Mouse (Mus musculus): Measurements from ENCODE around the gene Exoc3l2. TPM values are rescaled to one million over a fixed set of nuclear protein-coding genes. Genes with fewer than 3 reads are reported as not detected.
A peak's percentile ranks its signal among the peaks of the same experiment; 100 is the strongest.

The Exoc3l2 gene
- polyA plus RNA-seq (2012) = 0.01 and 0.04 TPM in 2 replicates

GRCm38 (mm10) chr7:19462884-19463381, at the start of gene Exoc3l2:
Gene Exoc3l2 (plus strand): TSS chr7:19463331.
- no peak for TF ChIP-seq TAL1 (IDR thresholded peaks at IDR 0.05; ENCODE audit: low read length)
- TF ChIP-seq GATA1 (IDR thresholded peaks at IDR 0.05; ENCODE audit: low read length) = no peak
- Histone ChIP-seq H3K27me3 (ENCODE audit: control insufficient read depth) (peaks cover 34% of the 10 kb centered on the region), H3K4me3 (replicated peaks) (no peak within 1 kb of the TSS), H3K36me3 (ENCODE audit: control insufficient read depth) (no peaks in the 10 kb centered on the region), H3K4me1 (ENCODE audit: control insufficient read depth) (peaks cover 22% of the 10 kb centered on the region), H3K9me3 (ENCODE audit: control insufficient read depth, low read length) (no peaks in the 10 kb centered on the region)

GRCm38 (mm10) chr7:19413525-19413924, 49.6 kb upstream of the Exoc3l2 start:
- TF ChIP-seq GATA1 (IDR thresholded peaks at IDR 0.05; ENCODE audit: low read length) (no peak), TAL1 (IDR thresholded peaks at IDR 0.05; ENCODE audit: low read length) (no peak)
- Histone ChIP-seq H3K27me3 (ENCODE audit: control insufficient read depth) (peaks cover 27% of the 10 kb centered on the region), H3K9me3 (ENCODE audit: control insufficient read depth, low read length) (peaks cover 5% of the 10 kb centered on the region), H3K4me1 (ENCODE audit: control insufficient read depth) (no peaks in the 10 kb centered on the region), H3K4me3 (replicated peaks) (no peak overlapping the region), H3K36me3 (ENCODE audit: control insufficient read depth) (no peaks in the 10 kb centered on the region)

DNA sequence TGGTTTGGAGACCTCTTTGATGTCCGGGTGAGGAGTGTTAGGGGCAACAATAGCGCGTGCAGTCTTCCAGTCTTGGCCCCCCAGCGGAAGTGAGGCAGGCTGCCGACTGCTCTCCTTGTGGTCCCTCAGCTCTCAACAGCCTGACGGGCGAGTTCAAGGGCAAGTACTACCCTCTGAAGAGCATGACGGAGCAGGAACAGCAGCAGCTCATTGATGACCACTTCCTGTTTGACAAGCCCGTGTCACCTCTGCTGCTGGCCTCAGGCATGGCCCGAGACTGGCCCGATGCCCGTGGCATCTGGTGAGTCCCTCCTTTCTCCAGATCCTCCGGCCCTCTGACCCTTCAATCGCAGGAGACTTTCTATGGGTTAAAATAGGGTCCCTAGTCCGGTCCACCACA, 46.5 kb upstream of the Exoc3l2 start:
- no peak overlapping the region for H3K4me3 ChIP-seq (replicated peaks)

DNA sequence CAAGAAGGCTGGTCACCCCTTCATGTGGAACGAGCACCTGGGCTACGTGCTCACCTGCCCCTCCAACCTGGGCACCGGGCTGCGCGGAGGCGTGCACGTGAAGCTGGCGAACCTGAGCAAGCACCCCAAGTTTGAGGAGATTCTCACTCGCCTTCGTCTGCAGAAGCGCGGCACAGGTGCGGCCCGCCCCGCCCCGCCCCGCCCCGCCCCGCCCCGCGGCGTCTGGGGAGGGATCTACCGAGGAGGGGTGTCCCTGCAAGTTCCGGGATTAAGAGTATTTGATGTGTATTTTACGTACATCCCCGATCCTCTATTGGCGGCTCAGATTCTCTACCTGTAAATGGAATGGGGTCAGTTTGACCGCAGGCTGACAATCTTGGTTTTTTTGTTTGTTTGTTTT, 43.0 kb upstream of the Exoc3l2 start:
- Histone ChIP-seq H3K9me3 (ENCODE audit: control insufficient read depth, low read length) (no peaks in the 10 kb centered on the region), H3K4me1 (ENCODE audit: control insufficient read depth) (peaks cover 21% of the 10 kb centered on the region), H3K27me3 (ENCODE audit: control insufficient read depth) (peaks cover 63% of the 10 kb centered on the region), H3K4me3 (replicated peaks) (no peak overlapping the region), H3K36me3 (ENCODE audit: control insufficient read depth) (no peaks in the 10 kb centered on the region)
- TF ChIP-seq TAL1 (IDR thresholded peaks at IDR 0.05; ENCODE audit: low read length) (no peak), GATA1 (IDR thresholded peaks at IDR 0.05; ENCODE audit: low read length) (no peak)

More for the DNA sequence above, 46.5 kb upstream of the Exoc3l2 start:
- Histone ChIP-seq H3K4me1 (ENCODE audit: control insufficient read depth) (peaks cover 20% of the 10 kb centered on the region), H3K27me3 (ENCODE audit: control insufficient read depth) (peaks cover 55% of the 10 kb centered on the region), H3K9me3 (ENCODE audit: control insufficient read depth, low read length) (peaks cover 5% of the 10 kb centered on the region), H3K36me3 (ENCODE audit: control insufficient read depth) (no peaks in the 10 kb centered on the region)
- TF ChIP-seq TAL1 (IDR thresholded peaks at IDR 0.05; ENCODE audit: low read length) (no peak), GATA1 (IDR thresholded peaks at IDR 0.05; ENCODE audit: low read length) (no peak)

GRCm38 (mm10) chr7:19420821-19421636, 42.1 kb upstream of the Exoc3l2 start:
- no peak for TF ChIP-seq TAL1 (IDR thresholded peaks at IDR 0.05; ENCODE audit: low read length)
- no peak for TF ChIP-seq GATA1 (IDR thresholded peaks at IDR 0.05; ENCODE audit: low read length)
- Histone ChIP-seq H3K9me3 (ENCODE audit: control insufficient read depth, low read length) (no peaks in the 10 kb centered on the region), H3K4me3 (replicated peaks) (peak overlapping the region; percentile 6), H3K36me3 (ENCODE audit: control insufficient read depth) (no peaks in the 10 kb centered on the region), H3K27me3 (ENCODE audit: control insufficient read depth) (peaks cover 56% of the 10 kb centered on the region), H3K4me1 (ENCODE audit: control insufficient read depth) (peaks cover 21% of the 10 kb centered on the region)

GRCm38 (mm10) chr7:19423083-19423482, 40.0 kb upstream of the Exoc3l2 start:
- Histone ChIP-seq H3K4me3 (replicated peaks) (no peak overlapping the region), H3K9me3 (ENCODE audit: control insufficient read depth, low read length) (no peaks in the 10 kb centered on the region), H3K4me1 (ENCODE audit: control insufficient read depth) (peaks cover 21% of the 10 kb centered on the region), H3K36me3 (ENCODE audit: control insufficient read depth) (peaks cover 3% of the 10 kb centered on the region; the same call in 1 of the 2 replicates), H3K27me3 (ENCODE audit: control insufficient read depth) (peaks cover 42% of the 10 kb centered on the region)
- no peak for TF ChIP-seq GATA1 (IDR thresholded peaks at IDR 0.05; ENCODE audit: low read length)
- TF ChIP-seq TAL1 (IDR thresholded peaks at IDR 0.05; ENCODE audit: low read length) = no peak

GRCm38 (mm10) chr7:19424051-19424450, 39.1 kb upstream of the Exoc3l2 start:
- no peaks in the 10 kb centered on the region for H3K9me3 ChIP-seq (ENCODE audit: control insufficient read depth, low read length)
- peaks cover 4% of the 10 kb centered on the region; the same call in 1 of the 2 replicates for H3K36me3 ChIP-seq (ENCODE audit: control insufficient read depth)
- TF ChIP-seq GATA1 (IDR thresholded peaks at IDR 0.05; ENCODE audit: low read length) (no peak), TAL1 (IDR thresholded peaks at IDR 0.05; ENCODE audit: low read length) (no peak)
- H3K4me3 ChIP-seq (replicated peaks) = no peak overlapping the region
- peaks cover 21% of the 10 kb centered on the region for H3K4me1 ChIP-seq (ENCODE audit: control insufficient read depth)
- H3K27me3 ChIP-seq (ENCODE audit: control insufficient read depth) = peaks cover 35% of the 10 kb centered on the region

DNA sequence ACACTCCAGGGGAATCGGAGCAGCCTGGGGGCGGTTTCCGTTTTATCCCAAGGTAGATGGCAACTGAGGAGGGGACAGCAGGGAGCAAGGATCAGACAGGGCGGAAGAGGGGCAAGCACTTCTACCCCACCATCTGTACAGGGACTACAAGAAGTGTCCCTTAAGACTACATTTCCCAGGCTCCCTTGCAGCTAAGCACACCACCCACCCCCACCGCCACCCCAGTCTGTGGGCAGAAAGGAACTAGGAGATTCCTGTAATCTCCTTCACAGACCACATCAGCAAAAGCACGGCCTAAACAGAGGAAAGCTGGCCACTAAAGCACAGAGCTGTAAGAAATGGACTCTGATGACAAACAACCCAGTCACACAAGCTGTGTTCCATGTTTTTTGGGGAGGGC, 36.8 kb upstream of the Exoc3l2 start:
- TF ChIP-seq GATA1 (IDR thresholded peaks at IDR 0.05; ENCODE audit: low read length) (no peak), TAL1 (IDR thresholded peaks at IDR 0.05; ENCODE audit: low read length) (no peak)
- Histone ChIP-seq H3K9me3 (ENCODE audit: control insufficient read depth, low read length) (no peaks in the 10 kb centered on the region), H3K4me3 (replicated peaks) (no peak overlapping the region), H3K36me3 (ENCODE audit: control insufficient read depth) (peaks cover 6% of the 10 kb centered on the region), H3K4me1 (ENCODE audit: control insufficient read depth) (peaks cover 3% of the 10 kb centered on the region), H3K27me3 (ENCODE audit: control insufficient read depth) (peaks cover 14% of the 10 kb centered on the region)

DNA sequence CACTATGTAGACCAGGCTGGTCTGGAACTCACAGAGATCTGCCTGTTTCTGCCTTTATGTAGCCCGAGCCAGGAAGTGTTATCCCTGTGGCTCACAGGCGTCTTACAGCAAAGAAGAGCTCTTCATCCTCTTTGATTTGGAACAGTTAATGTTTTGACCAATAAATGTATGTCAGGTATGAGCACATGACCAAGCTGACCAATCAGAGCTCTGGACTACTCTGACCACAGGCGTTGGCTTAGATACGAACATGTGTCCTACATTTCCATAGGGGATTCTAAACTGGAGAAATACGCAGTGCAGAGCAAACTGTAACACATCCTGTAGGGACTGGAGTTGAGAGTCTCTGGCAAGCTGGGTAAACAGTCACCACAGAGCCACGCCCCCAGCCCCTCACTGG, 36.2 kb upstream of the Exoc3l2 start:
- no peaks in the 10 kb centered on the region for H3K4me1 ChIP-seq (ENCODE audit: control insufficient read depth)
- no peak for TF ChIP-seq GATA1 (IDR thresholded peaks at IDR 0.05; ENCODE audit: low read length)
- TF ChIP-seq TAL1 (IDR thresholded peaks at IDR 0.05; ENCODE audit: low read length) = no peak
- peaks cover 9% of the 10 kb centered on the region for H3K27me3 ChIP-seq (ENCODE audit: control insufficient read depth)
- H3K4me3 ChIP-seq (replicated peaks) = no peak overlapping the region
- no peaks in the 10 kb centered on the region for H3K9me3 ChIP-seq (ENCODE audit: control insufficient read depth, low read length)
- peaks cover 12% of the 10 kb centered on the region for H3K36me3 ChIP-seq (ENCODE audit: control insufficient read depth)
